Mouse (Mus musculus): ENCODE measurements around the gene Mstn. TPM values are rescaled to one million over a fixed set of nuclear protein-coding genes. Genes with fewer than 3 reads are reported as not detected.

The Mstn gene
- polyA plus RNA-seq, 1 experiment from 2014 or later = 4.3 TPM

Other genes with a start within 250 kb of the Mstn start
- gene Inpp1, start 244.0 kb upstream of the Mstn start, polyA plus RNA-seq (2014; fragmentation: Nextera tagmentation; extraction: Ambion mirVana) = 14.4 and 15.5 TPM in 2 replicates
- 26.2 and 31.0 TPM in 2 replicates for gene Hibch, start 216.7 kb upstream of the Mstn start, polyA plus RNA-seq (2014; fragmentation: Nextera tagmentation; extraction: Ambion mirVana)
- gene 1700019D03Rik, start 41.5 kb upstream of the Mstn start, polyA plus RNA-seq (2014; fragmentation: Nextera tagmentation; extraction: Ambion mirVana) = 4.6 and 5.2 TPM in 2 replicates
- not detected in 2 replicates for gene 1700019A02Rik, start 126.0 kb downstream of the Mstn start, polyA plus RNA-seq (2014; fragmentation: Nextera tagmentation; extraction: Ambion mirVana)
- 21.6 and 25.9 TPM in 2 replicates for gene Pms1, start 235.4 kb downstream of the Mstn start, polyA plus RNA-seq (2014; fragmentation: Nextera tagmentation; extraction: Ambion mirVana)
- 71.7 and 72.1 TPM in 2 replicates for gene Ormdl1, start 235.5 kb downstream of the Mstn start, polyA plus RNA-seq (2014; fragmentation: Nextera tagmentation; extraction: Ambion mirVana)
- not detected in 2 replicates for gene Gm28778, start 235.5 kb downstream of the Mstn start, polyA plus RNA-seq (2014; fragmentation: Nextera tagmentation; extraction: Ambion mirVana)